ENCODE assay signal across 9 mouse cellular contexts in the genomic region with DNA sequence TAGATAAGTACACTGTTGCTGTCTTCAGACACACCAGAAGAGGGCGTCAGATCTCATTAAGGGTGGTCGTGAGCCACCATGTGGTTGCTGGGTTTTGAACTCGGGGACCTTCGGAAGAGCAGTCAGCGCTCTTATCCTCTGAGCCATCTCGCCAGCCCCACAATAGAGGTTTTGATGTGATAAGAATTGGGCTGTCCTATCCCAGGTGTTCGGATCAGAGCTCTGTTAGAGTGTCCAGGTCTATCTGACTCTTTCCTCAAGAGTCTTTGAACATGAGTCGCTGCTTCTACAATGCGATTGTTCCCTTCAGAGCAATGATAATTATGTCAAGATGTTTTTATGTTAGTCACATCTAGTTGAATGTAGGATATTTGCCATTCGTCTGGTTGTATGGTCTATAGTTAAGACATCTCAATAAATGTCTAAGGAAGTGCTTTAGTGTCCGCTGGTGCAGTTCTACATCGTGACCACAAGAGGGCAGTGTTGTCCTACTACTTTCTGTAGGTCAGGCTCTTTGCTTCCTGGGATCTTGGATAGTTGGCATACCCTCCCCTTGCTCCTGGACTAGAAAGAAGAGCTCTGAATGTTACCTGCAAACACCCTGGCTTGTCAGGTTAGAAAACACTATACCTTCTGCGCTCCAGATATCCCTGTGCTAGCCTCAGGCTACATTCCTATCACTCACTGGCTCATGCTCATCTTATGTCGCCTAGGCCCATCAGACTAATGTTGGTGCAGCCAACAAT. TPM values are rescaled to one million over a fixed set of nuclear protein-coding genes. Genes with fewer than 3 reads are reported as not detected.
DNase-seq lines count a peak whose midpoint lies in the region; ATAC-seq lines count a peak whose summit lies in the region.
"Had no signal": no experiment of that assay in that cellular context is flagged by ENCODE, and none has a peak within 500 bp of the region (broad histone marks: within the 10 kb centered on the region; RNA-seq: fewer than 3 reads in every experiment).

No protein-coding gene starts in this region.

- DNase-seq in frontal cortex, postnatal 25 days (ENCODE audit: low spot score in 2 of 2): no peak
- peak; percentile 62 for DNase-seq in 416B (ENCODE audit: low read depth)
- DNase-seq in adrenal gland, postnatal 36 days: peak; percentile 16 to 23
- DNase-seq in kidney, postnatal 14 days: peak; percentile 38
- DNase-seq in neural tube, embryonic 10.5 days (ENCODE audit: extremely low spot score, low spot score): peak; percentile 51
- no peak for DNase-seq in gastrocnemius, postnatal 4 days (ENCODE audit: low spot score in 2 of 2)

- no peak overlapping the region for H3K9ac ChIP-seq in forebrain, embryonic 16.5 days (replicated peaks; ENCODE audit: low read depth, low read length)

- H3K27me3 ChIP-seq in forebrain, embryonic 16.5 days (replicated peaks; ENCODE audit: control insufficient read depth, insufficient read depth, low read length): no peaks in the 10 kb centered on the region; the same call in 1 of the 2 replicates

- no peaks in the 10 kb centered on the region for H3K4me1 ChIP-seq in forebrain, embryonic 16.5 days (replicated peaks; ENCODE audit: control insufficient read depth, insufficient read depth, low read length)

- no peak overlapping the region for H3K4me3 ChIP-seq in forebrain, embryonic 16.5 days (replicated peaks; ENCODE audit: low read length)

- no peak overlapping the region for H3K4me2 ChIP-seq in forebrain, embryonic 16.5 days (ENCODE audit: low read length)

- H3K27ac ChIP-seq in forebrain, embryonic 16.5 days (ENCODE audit: low read length): no peak overlapping the region

- H3K9me3 ChIP-seq in forebrain, embryonic 16.5 days (ENCODE audit: control insufficient read depth, low read length): no peaks in the 10 kb centered on the region

- ATAC-seq in frontal cortex, adult (ENCODE audit: low TSS enrichment): peak; percentile 82
- peak; percentile 58; the same call in 1 of the 2 replicates for ATAC-seq in forebrain, embryonic 16.5 days

- WGBS in forebrain, embryonic 16.5 days: 34% methylated on average over 14 of the region's 14 CpGs

- H3K36me3 ChIP-seq in forebrain, embryonic 16.5 days (ENCODE audit: control insufficient read depth, insufficient read depth): no peaks in the 10 kb centered on the region

RNA-seq across cellular contexts. Expression of a gene that starts 3.8 kb away (rescaled TPM):
- not detected for total RNA-seq in adrenal gland, postnatal 36 days (2021)
- polyA plus RNA-seq in forebrain, embryonic 16.5 days (2015; fragmentation: Nextera tagmentation; extraction: Ambion mirVana): not detected in 2 replicates
- total RNA-seq in gastrocnemius, postnatal 4 days (2021): not detected
- total RNA-seq: adrenal gland, adult 18-20 months had no signal

RNA-seq across cellular contexts. Expression of a gene that starts 8.4 kb away (rescaled TPM):
- 1 to 10 TPM; 2.8 TPM for total RNA-seq in adrenal gland, postnatal 36 days (2021)
- 3.9 and 4.4 TPM in 2 replicates for polyA plus RNA-seq in forebrain, embryonic 16.5 days (2015; fragmentation: Nextera tagmentation; extraction: Ambion mirVana)
- 1 to 10 TPM; 1.8 TPM for total RNA-seq in gastrocnemius, postnatal 4 days (2021)

RNA-seq across cellular contexts. Expression of a gene that starts 13.8 kb away (rescaled TPM):
- not detected for total RNA-seq in adrenal gland, postnatal 36 days (2021)
- polyA plus RNA-seq in forebrain, embryonic 16.5 days (2015; fragmentation: Nextera tagmentation; extraction: Ambion mirVana): not detected in 2 replicates
- total RNA-seq in gastrocnemius, postnatal 4 days (2021): not detected
- total RNA-seq: adrenal gland, adult 18-20 months had no signal

RNA-seq across cellular contexts. Expression of a gene that starts 23.8 kb away (rescaled TPM):
- 1 to 10 TPM; 5.6 to 9.3 TPM for total RNA-seq in adrenal gland, postnatal 36 days (2021)
- polyA plus RNA-seq in forebrain, embryonic 16.5 days (2015; fragmentation: Nextera tagmentation; extraction: Ambion mirVana): 54.2 and 54.9 TPM in 2 replicates
- total RNA-seq in gastrocnemius, postnatal 4 days (2021): 1 to 10 TPM; 3.6 to 4.2 TPM

RNA-seq across cellular contexts. Expression of a gene that starts 26.5 kb away (rescaled TPM):
- not detected for total RNA-seq in adrenal gland, postnatal 36 days (2021)
- not detected in 2 replicates for polyA plus RNA-seq in forebrain, embryonic 16.5 days (2015; fragmentation: Nextera tagmentation; extraction: Ambion mirVana)
- not detected for total RNA-seq in gastrocnemius, postnatal 4 days (2021)
- total RNA-seq: adrenal gland, adult 18-20 months had no signal

Comparison
In these comparisons a context has a peak if more than half of its experiments do, and no peak if none do; other contexts are left out.
1. DNase-seq: peak in 416B (single experiment), adrenal gland, postnatal 36 days (2 of 2), kidney, postnatal 14 days (single experiment) and neural tube, embryonic 10.5 days (single experiment); none in frontal cortex, postnatal 25 days (0 of 2) and gastrocnemius, postnatal 4 days (0 of 2).